Mouse (Mus musculus) gastrocnemius, adult 2 months (tissue): ENCODE measurements around the gene Phb. TPM values are rescaled to one million over a fixed set of nuclear protein-coding genes. Genes with fewer than 3 reads are reported as not detected.
A peak's percentile ranks its signal among the peaks of the same experiment; 100 is the strongest.

Source experiments
- DNase-seq: peaks from one replicate; pipeline ENCODE4 v3.0.0; 2022
- H3K27ac ChIP-seq: fragments of 200-600 bp; 2 replicates; pipeline ENCODE4 v1.8.1; 2022; ENCODE audit warnings: mild to moderate bottlenecking
- H3K4me3 ChIP-seq: fragments of 200-600 bp; 2 replicates; pipeline ENCODE4 v1.8.1; 2022; ENCODE audit warnings: mild to moderate bottlenecking, moderate library complexity
- CTCF ChIP-seq: fragments of 200-600 bp; IDR thresholded peaks from 2 replicates; pipeline ENCODE4 v1.8.1; 2022; ENCODE audit warnings: antibody characterized with exemption, mild to moderate bottlenecking, moderate library complexity
- intact Hi-C: fragments of 180-260 bp; cut with DNase I; formaldehyde crosslinking; loops from one replicate; pipeline ENCODE4 v1.15.1; 2025
- total RNA-seq, 2 experiments: library from RNA; stranded (reverse); gene quantifications; 2 replicates each; pipeline ENCODE4 v1.2.3; 2021

Gene Phb
- total RNA-seq, 2 experiments from 2014 or later: 162 to 201 TPM

- intact Hi-C loops: no loop called here
- no peak for DNase-seq
- Histone ChIP-seq H3K4me3 (no peak overlapping the region), H3K27ac (0 out of 2 replicates have a peak overlapping the region, but pooled peaks have one; percentile 7)
- TF ChIP-seq CTCF: no peak
These were observed 52.6 kb downstream of the Phb start for GRCm38 (mm10) chr11:95719356-95719755.

GRCm38 (mm10) chr11:95723287-95723686 lies 56.5 kb downstream of the Phb start, which contains the start of gene B130006D01Rik:
B130006D01Rik (plus strand) TSS chr11:95723587.
- Histone ChIP-seq H3K27ac (no peak within 1 kb of the TSS), H3K4me3 (no peak within 1 kb of the TSS)
- intact Hi-C loops: no loop called here
- DNase-seq: no peak
- no peak for TF ChIP-seq CTCF

- no peak overlapping the region for H3K27ac ChIP-seq
- intact Hi-C loops: no loop called here
- no peak overlapping the region for H3K4me3 ChIP-seq
- DNase-seq: no peak
- no peak for TF ChIP-seq CTCF
These were observed 57.7 kb downstream of the Phb start for GRCm38 (mm10) chr11:95724466-95724865.

GRCm38 (mm10) chr11:95726156-95726555 lies 59.4 kb downstream of the Phb start:
- no peak overlapping the region for H3K4me3 ChIP-seq
- H3K27ac ChIP-seq: peak overlapping the region; percentile 6; the same call in 1 of the 2 replicates
- no peak for TF ChIP-seq CTCF
- DNase-seq: no peak
- intact Hi-C loops: no loop called here

GRCm38 (mm10) chr11:95727947-95728346 lies 61.2 kb downstream of the Phb start:
- no peak overlapping the region for H3K27ac ChIP-seq
- DNase-seq: no peak
- no peak overlapping the region for H3K4me3 ChIP-seq
- TF ChIP-seq CTCF: no peak
- intact Hi-C loops: no loop called here

- Histone ChIP-seq H3K27ac (peak overlapping the region; percentile 67), H3K4me3 (peak overlapping the region; percentile 52)
- TF ChIP-seq CTCF: no peak
- intact Hi-C loops: no loop called here
- no peak for DNase-seq
These were observed 62.5 kb downstream of the Phb start for GRCm38 (mm10) chr11:95728916-95729907.

Other genes with a start within 250 kb of the Phb start
- under 1 TPM; 0.20 to 0.23 TPM for gene Nxph3, start 152.4 kb upstream of the Phb start, total RNA-seq
- gene Ngfr, start 79.2 kb upstream of the Phb start, total RNA-seq: under 1 TPM; 0.13 to 0.31 TPM
- 100 to 1,000 TPM in 1 of 2 experiments, 10 to 100 TPM in 1; 94.6 to 110 TPM for gene Zfp652, start 45.7 kb downstream of the Phb start, total RNA-seq
- gene B130006D01Rik, start 56.6 kb downstream of the Phb start, total RNA-seq: under 1 TPM; 0.28 to 0.45 TPM
- gene Phospho1, start 157.5 kb downstream of the Phb start, total RNA-seq: 100 to 1,000 TPM; 274 to 394 TPM
- 1 to 10 TPM; 2.6 to 7.6 TPM for gene Gngt2, start 170.3 kb downstream of the Phb start, total RNA-seq
- gene Abi3, start 175.5 kb downstream of the Phb start, total RNA-seq: 1 to 10 TPM; 2.2 to 3.0 TPM
- gene B4galnt2, start 247.9 kb downstream of the Phb start, total RNA-seq: not detected